Mouse (Mus musculus): Measurements from ENCODE around the gene Srgn. TPM values are rescaled to one million over a fixed set of nuclear protein-coding genes. Genes with fewer than 3 reads are reported as not detected.
"Not testable (repeated sequence)": the region's sequence is repeated elsewhere in the genome, so short reads cannot be mapped to it uniquely, and the experiment has no call there.

The Srgn gene
- total and polyA plus RNA-seq, 3 experiments: 92.7 to 700 (median 463) TPM

GRCm38 (mm10) chr10:62476980-62477379, 50.3 kb downstream of the Srgn start:
- no peak overlapping the region for H3K4me3 ChIP-seq (ENCODE audit: low read depth, low read length)
- no peak for DNase-seq (ENCODE audit: low spot score)
- TF ChIP-seq POLR2AphosphoS5 (IDR thresholded peaks at IDR 0.05; ENCODE audit: insufficient replicate concordance, low read depth, low read length) (no peak), GATA2 (IDR thresholded peaks at IDR 0.05; ENCODE audit: borderline replicate concordance, low read depth, low read length) (no peak), CTCF (IDR thresholded peaks at IDR 0.05; ENCODE audit: low read depth, low read length) (no peak), TAL1 (conservative IDR thresholded peaks at IDR 0.05; ENCODE audit: low read depth, low read length) (no peak)
- H3K36me3 ChIP-seq (replicated peaks): peaks cover 44% of the 10 kb centered on the region
- ATAC-seq (ENCODE audit: extremely low read depth, insufficient number of reproducible peaks, low FRiP score, poor library complexity, severe bottlenecking): no peak
- H3K4me1 ChIP-seq (ENCODE audit: insufficient read depth, low read depth, low read length): peaks cover 6% of the 10 kb centered on the region; the same call in 1 of the 2 replicates
- no peaks in the 10 kb centered on the region for H3K9me3 ChIP-seq (replicated peaks)
- H3K27me3 ChIP-seq (ENCODE audit: insufficient read depth, low read length): no peaks in the 10 kb centered on the region

GRCm38 (mm10) chr10:62474944-62475343, 52.3 kb downstream of the Srgn start:
- Histone ChIP-seq H3K9me3 (replicated peaks) (no peaks in the 10 kb centered on the region), H3K27me3 (ENCODE audit: insufficient read depth, low read length) (no peaks in the 10 kb centered on the region), H3K4me1 (ENCODE audit: insufficient read depth, low read depth, low read length) (peaks cover 8% of the 10 kb centered on the region; the same call in 1 of the 2 replicates), H3K36me3 (replicated peaks) (peaks cover 47% of the 10 kb centered on the region), H3K4me3 (ENCODE audit: low read depth, low read length) (no peak overlapping the region)
- TF ChIP-seq GATA2 (IDR thresholded peaks at IDR 0.05; ENCODE audit: borderline replicate concordance, low read depth, low read length) (no peak), POLR2AphosphoS5 (IDR thresholded peaks at IDR 0.05; ENCODE audit: insufficient replicate concordance, low read depth, low read length) (no peak), CTCF (IDR thresholded peaks at IDR 0.05; ENCODE audit: low read depth, low read length) (no peak), GATA1 (IDR thresholded peaks at IDR 0.05; ENCODE audit: borderline replicate concordance, low read length) (no peak), TAL1 (conservative IDR thresholded peaks at IDR 0.05; ENCODE audit: low read depth, low read length) (no peak)
- ATAC-seq (ENCODE audit: extremely low read depth, insufficient number of reproducible peaks, low FRiP score, poor library complexity, severe bottlenecking): no peak
- DNase-seq (ENCODE audit: low spot score): no peak

GRCm38 (mm10) chr10:62471105-62471504, 56.1 kb downstream of the Srgn start:
- Histone ChIP-seq H3K9me3 (replicated peaks) (no peaks in the 10 kb centered on the region), H3K27me3 (ENCODE audit: insufficient read depth, low read length) (no peaks in the 10 kb centered on the region), H3K36me3 (replicated peaks) (peaks cover 52% of the 10 kb centered on the region), H3K4me1 (ENCODE audit: insufficient read depth, low read depth, low read length) (peaks cover 8% of the 10 kb centered on the region; the same call in 1 of the 2 replicates), H3K4me3 (ENCODE audit: low read depth, low read length) (no peak overlapping the region)
- ATAC-seq (ENCODE audit: extremely low read depth, insufficient number of reproducible peaks, low FRiP score, poor library complexity, severe bottlenecking) (no peak), DNase-seq (ENCODE audit: low spot score) (no peak)
- no peak for TF ChIP-seq GATA2 (IDR thresholded peaks at IDR 0.05; ENCODE audit: borderline replicate concordance, low read depth, low read length)
- no peak for TF ChIP-seq CTCF (IDR thresholded peaks at IDR 0.05; ENCODE audit: low read depth, low read length)
- TF ChIP-seq POLR2AphosphoS5 (IDR thresholded peaks at IDR 0.05; ENCODE audit: insufficient replicate concordance, low read depth, low read length): no peak
- TF ChIP-seq TAL1 (conservative IDR thresholded peaks at IDR 0.05; ENCODE audit: low read depth, low read length): no peak
- TF ChIP-seq GATA1 (IDR thresholded peaks at IDR 0.05; ENCODE audit: borderline replicate concordance, low read length): no peak

GRCm38 (mm10) chr10:62469736-62470135, 57.5 kb downstream of the Srgn start:
- ATAC-seq (ENCODE audit: extremely low read depth, insufficient number of reproducible peaks, low FRiP score, poor library complexity, severe bottlenecking): no peak
- no peaks in the 10 kb centered on the region for H3K9me3 ChIP-seq (replicated peaks)

GRCm38 (mm10) chr10:62461321-62461720, 65.9 kb downstream of the Srgn start:
- no peak for ATAC-seq (ENCODE audit: extremely low read depth, insufficient number of reproducible peaks, low FRiP score, poor library complexity, severe bottlenecking)
- H3K36me3 ChIP-seq (replicated peaks): peaks cover 73% of the 10 kb centered on the region
- TF ChIP-seq GATA2 (IDR thresholded peaks at IDR 0.05; ENCODE audit: borderline replicate concordance, low read depth, low read length) (no peak), TAL1 (conservative IDR thresholded peaks at IDR 0.05; ENCODE audit: low read depth, low read length) (no peak), GATA1 (IDR thresholded peaks at IDR 0.05; ENCODE audit: borderline replicate concordance, low read length) (no peak), CTCF (IDR thresholded peaks at IDR 0.05; ENCODE audit: low read depth, low read length) (no peak), POLR2AphosphoS5 (IDR thresholded peaks at IDR 0.05; ENCODE audit: insufficient replicate concordance, low read depth, low read length) (no peak)
- no peaks in the 10 kb centered on the region for H3K27me3 ChIP-seq (ENCODE audit: insufficient read depth, low read length)
- no peaks in the 10 kb centered on the region for H3K9me3 ChIP-seq (replicated peaks)
- no peaks in the 10 kb centered on the region for H3K4me1 ChIP-seq (ENCODE audit: insufficient read depth, low read depth, low read length)
- H3K4me3 ChIP-seq (ENCODE audit: low read depth, low read length): no peak overlapping the region
- DNase-seq (ENCODE audit: low spot score): no peak

More at GRCm38 (mm10) chr10:62469736-62470135, 57.5 kb downstream of the Srgn start:
- Histone ChIP-seq H3K4me1 (ENCODE audit: insufficient read depth, low read depth, low read length) (peaks cover 8% of the 10 kb centered on the region; the same call in 1 of the 2 replicates), H3K4me3 (ENCODE audit: low read depth, low read length) (no peak overlapping the region), H3K27me3 (ENCODE audit: insufficient read depth, low read length) (no peaks in the 10 kb centered on the region), H3K36me3 (replicated peaks) (peaks cover 48% of the 10 kb centered on the region)
- no peak for DNase-seq (ENCODE audit: low spot score)
- no peak for TF ChIP-seq POLR2AphosphoS5 (IDR thresholded peaks at IDR 0.05; ENCODE audit: insufficient replicate concordance, low read depth, low read length)
- no peak for TF ChIP-seq GATA2 (IDR thresholded peaks at IDR 0.05; ENCODE audit: borderline replicate concordance, low read depth, low read length)
- TF ChIP-seq GATA1 (IDR thresholded peaks at IDR 0.05; ENCODE audit: borderline replicate concordance, low read length): no peak
- no peak for TF ChIP-seq TAL1 (conservative IDR thresholded peaks at IDR 0.05; ENCODE audit: low read depth, low read length)
- TF ChIP-seq CTCF (IDR thresholded peaks at IDR 0.05; ENCODE audit: low read depth, low read length): no peak

GRCm38 (mm10) chr10:62452001-62452400, 75.2 kb downstream of the Srgn start:
- H3K27me3 ChIP-seq (ENCODE audit: insufficient read depth, low read length); H3K4me3 ChIP-seq (ENCODE audit: low read depth, low read length); ATAC-seq (ENCODE audit: extremely low read depth, insufficient number of reproducible peaks, low FRiP score, poor library complexity, severe bottlenecking); DNase-seq (ENCODE audit: low spot score); H3K9me3 ChIP-seq (replicated peaks): not testable (repeated sequence)
- Histone ChIP-seq H3K4me1 (ENCODE audit: insufficient read depth, low read depth, low read length) (peaks cover 36% of the 10 kb centered on the region), H3K36me3 (replicated peaks) (peaks cover 49% of the 10 kb centered on the region)

GRCm38 (mm10) chr10:62450280-62450640, 77.0 kb downstream of the Srgn start:
- TF ChIP-seq TAL1 (conservative IDR thresholded peaks at IDR 0.05; ENCODE audit: low read depth, low read length) (no peak), GATA1 (IDR thresholded peaks at IDR 0.05; ENCODE audit: borderline replicate concordance, low read length) (no peak), POLR2AphosphoS5 (IDR thresholded peaks at IDR 0.05; ENCODE audit: insufficient replicate concordance, low read depth, low read length) (no peak)
- Histone ChIP-seq H3K27me3 (ENCODE audit: insufficient read depth, low read length) (no peaks in the 10 kb centered on the region), H3K4me1 (ENCODE audit: insufficient read depth, low read depth, low read length) (peaks cover 36% of the 10 kb centered on the region), H3K4me3 (ENCODE audit: low read depth, low read length) (peak overlapping the region; percentile 88), H3K9me3 (replicated peaks) (no peaks in the 10 kb centered on the region), H3K36me3 (replicated peaks) (peaks cover 52% of the 10 kb centered on the region)
- DNase-seq (ENCODE audit: low spot score) (no peak), ATAC-seq (ENCODE audit: extremely low read depth, insufficient number of reproducible peaks, low FRiP score, poor library complexity, severe bottlenecking) (no peak)

Data from G1E (cell line).